Mouse (Mus musculus) macrophage (primary cell): ENCODE data around the gene Aldh1l1. TPM values are rescaled to one million over a fixed set of nuclear protein-coding genes. Genes with fewer than 3 reads are reported as not detected.

Experiments used
- H3K27ac ChIP-seq: fragments of 350-480 bp; formaldehyde crosslinking; 2 replicates; pipeline ENCODE4 v1.9.0; 2021
- H3K36me3 ChIP-seq: fragments of 350-480 bp; formaldehyde crosslinking; 2 replicates; pipeline ENCODE4 v1.9.0; 2021; ENCODE audit errors: inconsistent target
- H3K4me3 ChIP-seq: fragments of 350-480 bp; formaldehyde crosslinking; 2 replicates; pipeline ENCODE4 v1.9.0; 2021; ENCODE audit errors: inconsistent target
- H3K79me2 ChIP-seq: fragments of 350-480 bp; formaldehyde crosslinking; 2 replicates; pipeline ENCODE4 v1.9.0; 2021; ENCODE audit errors: inconsistent target
- WGBS: methylation state at CpG from one replicate; pipeline ENCODE4 v1.1.7; 2026; ENCODE audit warnings: inconsistent platforms; ENCODE audit not compliant: missing documents; 5-methylcytosine and 5-hydroxymethylcytosine counted together
- polyA plus RNA-seq: library from polyadenylated mRNA; stranded (reverse); fragments of 250-400 nt; gene quantifications from 3 replicates; pipeline ENCODE4 v1.2.4, GENCODE M21; 2018; ENCODE audit warnings: inconsistent platforms

Gene Aldh1l1
- polyA plus RNA-seq, 1 experiment from 2014 or later = 9.4 TPM

GRCm38 (mm10) chr6:90507443-90507842 is 21.2 kb downstream of the Aldh1l1 start:
- Histone ChIP-seq H3K27ac (no peak overlapping the region), H3K79me2 (no peaks in the 10 kb centered on the region), H3K4me3 (no peak overlapping the region), H3K36me3 (no peaks in the 10 kb centered on the region)

GRCm38 (mm10) chr6:90508197-90508624 is 22.0 kb downstream of the Aldh1l1 start:
- Histone ChIP-seq H3K4me3 (no peak overlapping the region), H3K79me2 (no peaks in the 10 kb centered on the region), H3K27ac (no peak overlapping the region), H3K36me3 (no peaks in the 10 kb centered on the region)
- WGBS = 91% methylated on average over 4 of the region's 4 CpGs

GRCm38 (mm10) chr6:90509085-90509484 is 22.9 kb downstream of the Aldh1l1 start:
- Histone ChIP-seq H3K79me2 (no peaks in the 10 kb centered on the region), H3K27ac (no peak overlapping the region), H3K4me3 (no peak overlapping the region), H3K36me3 (no peaks in the 10 kb centered on the region)
- WGBS = 89% methylated on average over 6 of the region's 6 CpGs

- Histone ChIP-seq H3K36me3 (no peaks in the 10 kb centered on the region), H3K27ac (no peak overlapping the region), H3K79me2 (no peaks in the 10 kb centered on the region), H3K4me3 (no peak overlapping the region)
- WGBS = 96% methylated on average over 5 of the region's 5 CpGs
Measured at GRCm38 (mm10) chr6:90512416-90512815, 26.2 kb downstream of the Aldh1l1 start.

GRCm38 (mm10) chr6:90513074-90513856 is 27.0 kb downstream of the Aldh1l1 start:
- WGBS = 78% methylated on average over 5 of the region's 5 CpGs
- Histone ChIP-seq H3K79me2 (no peaks in the 10 kb centered on the region), H3K4me3 (no peak overlapping the region), H3K27ac (no peak overlapping the region), H3K36me3 (no peaks in the 10 kb centered on the region)

- H3K79me2 ChIP-seq = no peaks in the 10 kb centered on the region
- no peak overlapping the region for H3K27ac ChIP-seq
- no peak overlapping the region for H3K4me3 ChIP-seq
- H3K36me3 ChIP-seq = no peaks in the 10 kb centered on the region
Measured at GRCm38 (mm10) chr6:90514369-90514768, 28.1 kb downstream of the Aldh1l1 start.

- 38% methylated on average over 4 of the region's 4 CpGs for WGBS
- Histone ChIP-seq H3K79me2 (no peaks in the 10 kb centered on the region), H3K36me3 (no peaks in the 10 kb centered on the region), H3K4me3 (no peak overlapping the region), H3K27ac (no peak overlapping the region)
Measured at GRCm38 (mm10) chr6:90514883-90515405, 28.7 kb downstream of the Aldh1l1 start.

- Histone ChIP-seq H3K36me3 (no peaks in the 10 kb centered on the region), H3K79me2 (no peaks in the 10 kb centered on the region), H3K27ac (no peak overlapping the region), H3K4me3 (no peak overlapping the region)
- WGBS = 36% methylated on average over 3 of the region's 3 CpGs
Measured at GRCm38 (mm10) chr6:90518892-90519291, 32.7 kb downstream of the Aldh1l1 start.

GRCm38 (mm10) chr6:90519375-90519774 is 33.1 kb downstream of the Aldh1l1 start:
- WGBS = 58% methylated on average over 5 of the region's 5 CpGs
- H3K4me3 ChIP-seq = no peak overlapping the region
- H3K79me2 ChIP-seq = no peaks in the 10 kb centered on the region
- H3K27ac ChIP-seq = no peak overlapping the region
- no peaks in the 10 kb centered on the region for H3K36me3 ChIP-seq

- Histone ChIP-seq H3K79me2 (no peaks in the 10 kb centered on the region), H3K27ac (no peak overlapping the region), H3K36me3 (no peaks in the 10 kb centered on the region), H3K4me3 (no peak overlapping the region)
- WGBS = 72% methylated on average over 3 of the region's 3 CpGs
Measured at GRCm38 (mm10) chr6:90526406-90526805, 40.2 kb downstream of the Aldh1l1 start.

- Histone ChIP-seq H3K4me3 (no peak overlapping the region), H3K36me3 (no peaks in the 10 kb centered on the region), H3K79me2 (no peaks in the 10 kb centered on the region), H3K27ac (no peak overlapping the region)
- 76% methylated on average over 2 of the region's 2 CpGs for WGBS
Measured at GRCm38 (mm10) chr6:90529461-90530046, 43.3 kb downstream of the Aldh1l1 start.

- no peak overlapping the region for H3K4me3 ChIP-seq
- 81% methylated on average over 4 of the region's 7 CpGs for WGBS
- no peaks in the 10 kb centered on the region for H3K36me3 ChIP-seq
- no peak overlapping the region for H3K27ac ChIP-seq
- H3K79me2 ChIP-seq = no peaks in the 10 kb centered on the region
Measured at GRCm38 (mm10) chr6:90532575-90533190, 46.5 kb downstream of the Aldh1l1 start.

GRCm38 (mm10) chr6:90533505-90533904 is 47.3 kb downstream of the Aldh1l1 start:
- H3K4me3 ChIP-seq = no peak overlapping the region
- no peak overlapping the region for H3K27ac ChIP-seq
- H3K36me3 ChIP-seq = no peaks in the 10 kb centered on the region
- H3K79me2 ChIP-seq = no peaks in the 10 kb centered on the region
- WGBS = 92% methylated on average over 3 of the region's 3 CpGs

- H3K79me2 ChIP-seq = no peaks in the 10 kb centered on the region
- no peaks in the 10 kb centered on the region for H3K36me3 ChIP-seq
- H3K4me3 ChIP-seq = no peak overlapping the region
- WGBS = 94% methylated on average over 8 of the region's 8 CpGs
- H3K27ac ChIP-seq = no peak overlapping the region
Measured at GRCm38 (mm10) chr6:90534701-90535475, 48.7 kb downstream of the Aldh1l1 start.
